Mouse (Mus musculus): ENCODE measurements around the gene Tmem221.
A peak's percentile ranks its signal among the peaks of the same experiment; 100 is the strongest.

Tmem221 gene

DNA sequence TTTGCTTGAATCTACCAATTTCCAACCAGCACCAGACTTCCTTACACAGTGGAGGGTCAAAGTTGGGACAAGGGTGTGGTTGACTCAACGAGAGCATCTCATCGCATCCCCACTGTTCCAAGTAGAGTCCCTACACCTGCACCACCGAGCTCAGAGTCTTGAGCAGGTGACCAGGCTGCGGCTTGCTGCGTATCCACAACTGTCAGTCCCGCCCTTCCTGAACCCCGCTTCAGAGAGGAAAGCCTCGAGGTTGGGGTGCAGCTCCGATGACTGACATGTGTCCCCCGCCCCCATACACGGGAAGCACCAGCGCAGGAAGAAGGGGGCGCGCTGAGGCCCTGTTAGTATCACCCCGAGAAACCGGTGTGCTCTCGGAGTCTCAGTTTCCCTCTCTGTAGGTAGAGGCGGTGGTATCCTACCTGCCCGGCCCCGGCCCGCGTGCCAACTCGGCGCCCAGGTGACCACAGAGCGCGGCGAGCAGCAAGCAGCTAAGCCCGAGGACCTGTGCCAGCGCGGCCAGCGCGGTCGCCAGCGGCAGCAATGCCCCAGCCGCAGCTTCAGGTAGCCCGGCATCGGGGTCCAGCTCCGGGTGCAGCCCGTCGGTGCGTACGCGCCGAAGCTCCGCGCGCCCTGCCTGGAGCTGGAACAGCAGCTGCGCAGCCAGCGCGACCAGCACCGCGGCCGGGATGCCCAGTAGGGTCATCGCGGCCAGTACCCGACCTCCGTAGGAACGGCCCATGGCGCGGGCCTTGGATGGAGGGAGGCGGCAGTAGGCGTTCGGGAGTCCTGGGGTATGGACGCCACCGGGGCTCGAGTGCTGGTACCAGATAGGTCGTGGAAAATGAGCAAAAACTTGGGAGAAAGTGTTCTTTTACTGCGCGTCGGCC lies at the start of gene Tmem221:
Gene Tmem221 (minus strand): TSS at position 801 of the 887 bp plus-strand sequence.
- no peak for DNase-seq

DNA sequence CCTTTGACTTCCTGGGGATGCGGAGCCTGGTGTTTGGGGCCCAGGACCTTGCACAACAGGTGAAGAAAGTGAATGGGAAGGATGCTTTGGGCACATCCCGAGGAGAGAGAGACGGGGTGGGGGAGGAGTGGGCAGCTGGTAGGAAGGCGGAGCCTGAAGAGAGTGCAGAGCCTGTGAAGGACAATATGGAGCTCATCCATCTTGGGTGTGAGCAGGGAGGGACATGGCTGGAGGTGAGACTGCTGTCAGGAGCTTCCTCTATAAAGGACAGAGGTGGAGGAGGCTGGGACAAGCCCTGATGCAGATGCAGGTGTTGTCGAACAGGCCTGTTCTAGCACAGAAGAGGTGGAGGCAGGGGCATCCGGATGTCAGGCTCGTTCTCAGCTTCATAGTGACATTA lies 45.4 kb upstream of the Tmem221 start:
- DNase-seq: no peak

DNA sequence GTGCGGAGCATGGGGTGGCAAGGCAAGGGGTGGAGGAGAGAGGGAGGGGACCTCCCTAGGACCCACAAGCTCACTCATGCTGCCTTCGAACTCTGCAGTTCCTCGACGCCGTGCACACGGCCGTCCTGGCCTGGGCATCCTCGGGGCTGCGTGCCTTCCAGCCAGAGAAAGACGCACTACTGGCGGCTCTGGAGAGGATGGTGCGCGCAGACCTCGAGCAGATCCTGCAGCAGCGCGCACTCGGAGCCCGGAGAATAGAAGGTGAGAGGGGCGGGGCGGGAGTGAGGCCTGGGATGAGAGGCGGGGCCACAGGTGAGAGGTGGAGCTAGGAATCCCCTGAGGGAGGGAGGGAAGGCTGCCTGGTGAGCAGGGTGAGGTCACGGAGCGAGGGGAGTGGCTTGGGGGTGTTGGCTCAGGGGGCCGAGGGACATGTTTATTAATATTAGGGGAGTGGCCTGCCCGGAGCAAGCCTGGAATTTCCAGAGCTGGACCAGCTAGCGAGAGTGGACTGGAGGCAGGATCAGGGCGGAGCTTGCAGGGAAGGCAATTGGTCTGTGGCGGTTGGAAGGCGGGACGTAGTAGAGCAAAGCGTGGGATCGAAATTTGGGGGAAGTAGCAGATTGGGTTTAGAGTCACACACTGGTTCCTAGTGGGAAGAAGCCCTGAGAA lies 44.1 kb upstream of the Tmem221 start:
- no peak for DNase-seq

DNA sequence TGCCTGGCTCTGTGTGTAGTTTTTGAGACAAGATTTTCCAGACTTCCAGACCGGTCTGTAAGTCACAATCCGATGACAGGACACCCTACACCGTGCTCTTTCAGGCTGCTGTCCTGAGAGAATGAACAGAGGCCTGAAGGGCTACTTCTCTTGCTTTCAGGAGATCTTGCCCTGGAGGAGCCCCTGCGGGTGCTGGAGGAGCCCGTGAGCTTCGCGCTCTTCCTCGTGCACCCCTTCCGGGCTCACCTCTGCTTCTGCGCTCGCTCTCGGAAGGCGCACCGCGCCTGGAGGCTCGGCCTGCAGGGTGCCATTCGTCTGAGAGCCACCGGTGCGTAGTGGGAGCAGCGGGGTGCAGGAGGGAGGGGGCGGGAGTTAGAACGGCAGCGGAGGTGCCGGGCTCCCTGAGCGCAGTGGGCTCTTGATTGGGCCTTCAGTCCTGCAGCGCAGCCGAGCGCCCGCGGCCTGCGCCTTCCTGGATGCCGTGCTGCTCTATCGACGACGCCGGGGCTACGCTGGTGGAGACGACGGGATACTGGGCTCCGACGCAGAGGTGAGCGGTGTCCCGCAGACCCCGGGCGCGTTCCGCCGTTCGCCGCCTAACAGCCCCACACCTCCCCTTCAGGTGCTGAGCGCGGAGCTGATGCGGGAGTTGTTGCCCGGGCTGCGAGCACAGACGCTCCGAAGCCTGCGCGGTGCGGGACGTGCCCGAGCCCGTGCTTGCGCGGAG lies 43.4 kb upstream of the Tmem221 start:
- peak; percentile 43 to 56 for DNase-seq

DNA sequence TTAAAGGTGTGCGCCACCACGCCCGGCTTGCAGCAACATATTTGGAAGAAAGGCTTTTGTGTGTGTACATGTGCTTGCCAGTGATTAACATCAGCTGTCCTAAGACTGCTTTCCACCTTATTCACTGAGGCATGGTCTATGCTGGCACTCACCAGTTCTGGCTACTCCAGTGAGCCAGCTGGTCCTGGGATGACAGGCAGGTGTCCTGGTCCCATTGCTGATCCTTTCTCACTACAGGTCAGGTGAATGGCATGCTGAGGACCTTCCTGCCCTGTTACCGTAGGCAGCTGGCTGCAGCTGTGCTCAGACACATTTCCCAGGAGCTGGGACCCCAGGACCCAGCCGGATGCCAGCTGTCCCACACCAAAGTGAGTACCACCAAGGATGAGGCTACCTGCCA lies 40.2 kb upstream of the Tmem221 start:
- no peak for DNase-seq

DNA sequence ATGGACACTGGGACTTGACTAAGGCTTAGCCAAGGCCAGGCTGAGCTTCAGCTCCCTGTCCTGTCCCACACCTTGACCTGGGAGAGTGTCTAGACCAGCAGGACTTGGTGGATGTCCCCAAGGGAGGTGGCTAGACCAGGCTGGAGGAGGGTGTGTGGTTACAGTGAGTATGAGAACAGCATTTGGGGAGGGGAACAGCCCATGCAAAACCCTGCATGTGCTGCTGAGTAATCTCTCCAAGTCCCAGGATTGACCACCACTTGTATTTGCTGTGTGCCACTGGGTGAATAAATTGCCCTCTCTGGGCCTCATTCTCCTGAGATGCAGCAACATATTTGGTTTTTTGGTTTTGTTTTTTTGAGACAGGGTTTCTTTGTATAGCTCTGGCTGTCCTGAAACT lies 39.7 kb upstream of the Tmem221 start:
- DNase-seq: no peak

DNA sequence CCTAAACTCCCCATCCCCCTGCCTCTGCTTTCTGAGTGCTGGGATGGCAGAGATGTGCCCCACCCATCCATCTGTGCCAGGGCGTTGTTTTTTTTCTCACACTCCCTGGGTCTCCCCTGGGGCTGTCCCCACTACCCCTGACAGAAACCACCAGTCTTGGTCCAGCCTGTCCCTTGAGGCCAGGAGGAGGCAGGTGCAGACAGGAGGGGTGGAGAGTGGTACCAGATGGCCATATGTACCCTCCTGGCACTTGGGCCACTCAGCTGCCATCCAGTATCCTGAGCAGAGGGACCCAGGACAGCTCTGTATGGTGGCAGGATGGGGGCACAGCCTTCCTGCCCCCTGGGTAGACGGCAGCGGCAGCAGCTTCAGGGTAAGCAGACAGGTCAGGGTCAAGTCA lies 38.8 kb upstream of the Tmem221 start, which contains the start of gene Fam129c:
Gene Fam129c (plus strand): TSS at position 198 of the 400 bp plus-strand sequence.
- DNase-seq: peak; percentile 42 to 45

DNA sequence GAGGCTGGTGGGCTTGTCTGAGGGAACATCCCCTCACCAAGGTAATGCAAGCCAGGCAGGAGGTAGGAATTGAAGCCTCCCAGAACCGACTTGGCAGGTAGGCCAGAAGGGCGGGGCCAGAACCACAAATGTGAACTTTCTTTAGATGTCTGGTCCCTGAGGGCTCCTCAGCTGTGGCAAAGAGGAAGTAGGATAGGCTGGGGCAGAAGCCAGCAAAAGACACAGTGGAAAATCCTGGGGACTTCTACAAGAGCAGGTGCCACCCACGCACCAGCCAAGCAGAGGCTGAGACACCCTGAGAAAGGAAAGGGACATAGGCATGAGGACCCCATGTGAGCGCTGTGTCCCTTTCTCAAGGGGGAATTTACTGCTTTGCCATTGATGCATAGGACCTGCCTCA lies 38.1 kb upstream of the Tmem221 start:
- DNase-seq: peak; percentile 71 to 76

DNA sequence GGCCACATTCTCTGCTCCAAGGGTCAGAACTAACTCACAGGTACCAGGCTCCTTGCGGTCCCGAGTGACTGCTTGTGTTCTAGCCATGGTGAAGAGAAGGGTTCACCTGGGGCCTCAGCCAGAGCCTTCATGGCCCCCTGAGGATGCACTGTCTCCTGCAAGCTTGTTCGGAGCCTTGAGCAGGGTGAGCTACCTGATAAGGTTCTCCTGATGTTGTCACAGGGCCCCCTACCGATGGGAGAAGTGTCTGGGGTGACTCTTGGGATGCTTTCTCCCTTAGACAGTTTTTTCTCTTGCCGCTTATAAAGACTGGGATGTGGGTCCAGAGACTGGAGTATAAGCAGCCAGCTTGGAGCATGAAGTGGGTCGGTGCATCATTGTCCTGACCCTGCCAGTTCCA lies 37.7 kb upstream of the Tmem221 start:
- peak; percentile 33 to 39 for DNase-seq

DNA sequence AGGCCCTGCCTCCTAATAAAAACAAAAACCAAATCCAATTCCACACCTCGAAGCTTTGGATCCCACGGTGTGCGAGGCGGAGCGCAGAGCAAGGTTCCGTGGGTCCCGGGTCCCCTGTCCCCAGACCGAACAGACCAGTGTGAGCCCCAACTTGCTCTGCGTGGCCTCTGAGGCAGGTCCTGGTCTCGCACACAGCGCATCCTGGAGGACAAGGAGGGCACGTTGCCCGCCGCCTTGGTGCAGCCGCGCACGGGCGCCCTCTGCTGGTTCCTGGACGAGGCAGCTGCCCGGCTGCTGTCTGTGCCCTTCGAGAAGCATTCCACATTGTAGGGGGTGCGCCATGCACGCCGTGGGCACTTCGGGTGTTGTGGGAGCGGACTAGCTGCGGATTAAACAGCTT lies 37.2 kb upstream of the Tmem221 start:
- peak; percentile 94 to 95 for DNase-seq

DNA sequence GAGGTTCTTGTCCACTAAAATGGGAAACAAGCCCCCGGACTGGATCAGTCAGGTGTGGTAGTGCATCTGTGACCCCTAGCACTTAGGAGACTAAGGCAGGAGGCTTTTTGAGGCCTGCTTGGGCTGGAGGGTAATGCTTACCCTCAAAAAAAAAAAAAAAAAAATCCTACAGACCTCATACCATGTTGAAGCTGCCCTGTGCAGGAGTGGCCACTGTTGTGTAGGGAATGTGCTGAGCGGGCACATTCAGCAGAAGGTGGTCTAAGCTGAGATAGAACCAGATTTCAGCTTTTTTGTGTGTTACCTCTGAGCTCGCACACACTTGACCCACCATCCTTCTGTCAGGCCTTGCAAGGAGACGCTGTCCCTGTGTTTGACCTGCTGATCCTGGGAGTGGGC lies 35.7 kb upstream of the Tmem221 start:
- no peak for DNase-seq

DNA sequence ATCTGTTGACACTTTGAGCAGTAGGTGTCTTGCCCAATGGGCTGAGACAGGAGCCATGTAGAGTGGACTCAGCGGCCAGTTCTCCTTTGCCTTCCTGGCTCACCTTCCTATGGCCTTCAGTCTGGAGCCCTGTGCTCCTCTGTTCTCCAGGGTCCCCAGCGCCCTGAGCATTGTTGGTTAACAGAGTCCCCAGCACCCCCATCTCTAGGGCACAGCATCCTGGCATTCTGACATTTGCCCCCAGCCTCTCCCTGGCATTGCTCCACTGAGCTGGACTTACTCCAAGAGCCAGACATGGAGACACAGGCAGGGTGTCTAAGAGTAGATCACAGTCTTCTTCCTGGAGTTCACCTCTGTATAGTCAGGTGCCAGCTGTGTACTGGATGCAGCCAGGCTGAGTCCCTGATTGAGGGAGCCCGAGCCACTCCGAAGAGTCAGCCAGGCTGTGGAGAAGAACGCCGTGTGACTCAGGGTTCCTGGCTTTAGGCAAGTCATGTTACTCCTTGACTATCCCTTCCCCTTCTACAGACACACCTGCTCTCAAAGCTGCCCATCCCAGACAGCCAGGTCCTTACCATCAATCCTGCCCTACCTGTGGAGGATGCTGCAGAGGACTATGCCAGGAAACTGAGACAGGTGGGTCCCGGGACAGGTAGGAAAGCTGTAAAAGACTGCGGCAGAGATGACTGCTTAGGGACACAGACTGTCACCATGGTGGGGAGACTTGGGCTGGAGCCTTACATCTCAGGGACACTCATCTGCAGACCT lies 35.1 kb upstream of the Tmem221 start:
- DNase-seq: no peak

DNA sequence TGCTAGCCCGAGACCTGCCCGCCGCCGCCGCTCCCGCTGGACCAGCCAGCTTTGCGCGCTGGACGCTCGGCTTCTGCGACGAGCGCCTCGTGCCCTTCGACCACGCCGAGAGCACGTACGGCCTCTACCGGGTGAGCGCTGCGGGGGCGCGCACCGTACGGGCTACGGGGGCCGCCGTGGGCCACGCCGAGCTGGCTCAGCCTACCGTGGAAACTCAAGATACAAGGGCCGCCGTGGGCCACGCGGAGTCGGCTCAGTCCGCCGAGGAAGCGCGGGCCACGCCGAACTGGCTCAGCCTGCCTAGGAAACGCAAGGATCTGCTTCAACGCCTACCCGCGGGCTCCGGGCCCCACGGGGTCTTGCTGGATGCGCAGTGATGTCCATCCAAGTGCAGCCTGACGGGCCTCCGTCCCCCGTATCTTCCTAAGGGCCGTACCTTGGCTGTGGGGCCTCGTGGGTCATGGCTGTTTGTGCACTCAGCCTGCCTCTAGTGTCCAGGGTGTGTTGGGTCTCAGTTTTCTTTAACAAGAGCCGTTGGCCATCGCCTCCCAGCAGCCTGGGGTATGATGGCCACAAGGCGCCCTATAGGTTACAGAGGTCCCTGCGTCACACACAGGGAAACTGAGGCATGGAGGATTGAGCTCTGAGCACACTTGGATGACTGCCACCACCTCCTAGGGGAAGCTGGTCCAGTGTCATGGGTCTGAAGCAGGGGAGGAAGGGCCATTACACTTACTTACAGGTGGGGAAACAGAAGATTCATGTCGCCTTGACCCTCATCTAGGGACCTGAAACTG lies 33.9 kb upstream of the Tmem221 start:
- DNase-seq: peak; percentile 76 to 79

DNA sequence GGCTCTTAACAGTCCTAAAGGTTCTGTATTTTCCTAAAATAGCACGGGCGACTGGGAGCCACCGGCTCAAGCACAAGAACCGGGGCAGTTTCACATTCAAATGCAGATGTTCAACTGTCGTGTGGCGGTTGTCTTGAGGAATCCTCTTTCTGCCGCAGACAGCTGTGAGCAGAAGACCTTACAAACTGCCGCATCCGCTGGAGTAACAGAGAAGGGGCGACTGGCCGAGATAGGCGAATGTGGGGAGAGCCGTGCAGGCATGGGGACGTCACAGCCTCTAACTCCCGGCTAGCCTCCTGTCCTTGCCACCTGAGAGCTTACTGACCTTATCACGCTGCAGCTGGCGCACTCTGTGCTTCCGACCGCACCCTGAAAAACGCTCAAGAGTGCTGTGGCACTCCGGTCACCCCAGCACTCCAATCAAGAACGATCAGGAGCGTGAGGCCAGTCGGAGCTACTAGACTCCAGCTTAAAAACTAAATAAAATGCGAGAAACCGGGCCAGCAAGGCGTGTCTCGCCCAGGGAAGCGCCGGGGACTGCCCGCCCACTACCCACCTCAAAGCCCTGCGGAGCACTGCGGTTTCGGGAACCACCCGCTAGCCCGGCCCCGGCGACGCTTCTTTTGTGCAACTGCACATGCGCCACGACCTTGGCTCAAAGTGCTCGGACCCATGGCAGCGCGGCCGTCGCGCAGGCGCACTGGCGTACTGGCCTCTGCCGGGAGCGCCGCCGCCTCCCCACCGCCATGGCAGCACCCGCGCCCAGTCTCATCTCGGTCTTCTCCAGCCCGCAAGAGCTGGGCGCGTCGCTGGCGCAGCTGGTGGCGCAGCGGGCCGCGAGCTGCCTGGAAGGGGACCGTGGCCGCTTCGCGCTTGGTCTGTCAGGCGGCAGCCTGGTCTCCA lies 33.1 kb upstream of the Tmem221 start, which contains the start of gene Pgls:
Gene Pgls (plus strand): TSS at position 706 of the 903 bp plus-strand sequence.
- DNase-seq: peak; percentile 87 to 89

DNA sequence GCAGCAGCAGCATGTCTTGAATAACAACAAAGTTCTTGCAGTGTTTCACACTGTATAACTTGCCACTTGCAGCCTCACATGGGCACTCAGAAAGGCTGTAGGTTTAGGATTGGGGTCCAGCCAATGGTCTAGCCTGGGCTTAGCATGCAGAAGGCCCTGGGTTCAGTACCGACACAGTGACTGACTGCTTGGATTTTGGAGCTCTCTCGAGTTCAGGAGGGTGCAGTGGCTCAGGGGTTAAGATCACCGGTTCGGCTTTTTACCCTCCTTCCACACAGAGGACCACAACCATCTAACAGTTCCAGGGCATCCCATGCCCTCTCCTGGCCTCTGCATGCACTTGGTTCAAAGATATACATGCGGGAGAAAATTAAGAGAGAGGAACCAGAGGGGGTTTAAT lies 32.3 kb upstream of the Tmem221 start:
- no peak for DNase-seq

DNA sequence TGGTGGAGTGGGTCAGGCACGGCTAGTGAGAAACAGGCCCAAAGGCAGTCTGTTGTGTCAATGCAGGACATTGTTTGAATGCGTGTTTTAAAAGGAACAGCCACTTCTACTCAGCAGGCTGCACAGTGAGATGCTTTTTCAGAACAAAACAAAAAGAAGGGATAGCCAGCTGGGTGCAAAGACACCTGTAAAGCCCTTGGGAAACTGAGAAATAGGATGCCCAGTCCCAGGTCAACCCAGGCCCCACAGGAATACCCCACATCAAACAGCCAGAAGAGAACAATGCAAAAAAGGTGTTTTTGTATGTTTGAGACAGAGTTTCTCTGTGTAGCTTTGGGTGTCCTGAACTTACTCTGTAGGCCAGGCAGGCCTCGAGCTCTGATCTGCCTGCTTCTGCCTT lies 30.1 kb upstream of the Tmem221 start:
- DNase-seq: no peak

DNA sequence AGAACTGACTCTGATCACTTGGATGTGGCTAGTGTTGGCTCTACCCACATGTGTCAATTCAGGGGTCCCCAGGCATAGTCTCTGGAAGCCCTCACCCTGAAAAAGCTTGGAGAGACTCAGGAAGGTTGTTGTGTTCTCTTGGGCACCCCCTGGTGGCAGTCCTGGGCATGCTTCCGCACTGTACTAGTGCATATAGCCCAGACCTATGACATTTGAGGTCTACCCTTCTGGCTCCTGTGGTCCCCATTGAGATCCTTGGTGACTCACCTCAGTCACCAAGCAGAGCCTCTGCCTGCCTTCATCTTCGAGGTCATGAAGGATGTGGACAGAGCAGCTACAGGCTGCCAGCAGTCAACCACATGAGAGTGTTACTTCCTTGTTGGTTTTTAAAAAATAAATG lies 28.2 kb upstream of the Tmem221 start:
- DNase-seq: peak; percentile 61 to 62

DNA sequence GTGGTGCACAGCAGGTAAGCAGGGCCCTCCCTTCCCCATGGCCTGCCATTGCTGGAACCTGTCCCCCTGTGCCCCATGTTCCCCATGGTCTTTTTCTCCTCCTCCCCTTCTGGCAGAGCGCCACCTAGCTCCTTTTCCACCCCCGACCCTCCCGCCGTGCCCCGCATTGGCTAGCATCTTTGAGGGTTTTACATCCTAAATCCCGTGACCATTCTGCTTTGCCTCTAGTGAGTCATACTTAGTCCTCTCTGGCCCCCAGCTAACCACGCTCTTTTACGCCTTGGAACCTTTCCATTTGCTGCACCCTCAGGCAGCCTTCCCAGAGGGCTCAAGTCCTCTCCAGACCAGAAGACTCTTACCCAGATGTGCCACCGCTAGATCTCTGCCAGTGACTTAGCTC lies 21.5 kb upstream of the Tmem221 start:
- no peak for DNase-seq

DNA sequence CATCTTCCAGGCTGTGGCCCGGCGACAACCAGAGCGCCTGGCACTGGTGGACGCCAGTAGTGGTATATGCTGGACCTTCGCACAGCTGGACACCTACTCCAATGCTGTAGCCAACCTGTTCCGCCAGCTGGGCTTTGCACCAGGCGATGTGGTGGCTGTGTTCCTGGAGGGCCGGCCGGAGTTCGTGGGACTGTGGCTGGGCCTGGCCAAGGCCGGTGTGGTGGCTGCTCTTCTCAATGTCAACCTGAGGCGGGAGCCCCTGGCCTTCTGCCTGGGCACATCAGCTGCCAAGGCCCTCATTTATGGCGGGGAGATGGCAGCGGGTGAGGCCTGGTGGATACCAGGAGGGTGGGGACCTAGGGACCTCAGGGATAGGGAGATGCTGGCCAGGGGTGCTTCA lies 20.8 kb upstream of the Tmem221 start:
- DNase-seq: no peak

DNA sequence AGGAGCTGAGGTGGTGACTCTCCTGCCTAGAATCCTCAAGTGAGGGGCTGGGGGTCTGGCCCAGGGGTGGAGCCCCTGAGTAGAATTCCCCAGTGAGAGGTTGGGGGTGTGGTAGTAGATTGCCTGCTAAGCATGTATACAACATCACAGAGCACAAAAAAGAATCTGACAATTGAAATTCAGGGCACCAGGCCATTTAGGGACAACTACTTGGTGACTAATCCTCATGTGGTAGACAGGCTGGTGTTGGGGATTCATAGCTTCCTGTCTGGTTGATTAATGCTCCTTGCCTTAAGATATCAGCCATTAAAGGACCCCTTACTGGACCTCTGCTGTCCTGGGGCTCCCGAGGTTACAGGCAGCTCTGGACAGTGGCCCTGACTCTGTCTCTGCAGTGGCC lies 20.3 kb upstream of the Tmem221 start:
- DNase-seq: no peak
